Mouse (Mus musculus): ENCODE data around the gene Tcp11. TPM values are rescaled to one million over a fixed set of nuclear protein-coding genes. Genes with fewer than 3 reads are reported as not detected.

Gene Tcp11
- polyA plus RNA-seq, 1 experiment from 2014 or later: 0.99 TPM

DNA sequence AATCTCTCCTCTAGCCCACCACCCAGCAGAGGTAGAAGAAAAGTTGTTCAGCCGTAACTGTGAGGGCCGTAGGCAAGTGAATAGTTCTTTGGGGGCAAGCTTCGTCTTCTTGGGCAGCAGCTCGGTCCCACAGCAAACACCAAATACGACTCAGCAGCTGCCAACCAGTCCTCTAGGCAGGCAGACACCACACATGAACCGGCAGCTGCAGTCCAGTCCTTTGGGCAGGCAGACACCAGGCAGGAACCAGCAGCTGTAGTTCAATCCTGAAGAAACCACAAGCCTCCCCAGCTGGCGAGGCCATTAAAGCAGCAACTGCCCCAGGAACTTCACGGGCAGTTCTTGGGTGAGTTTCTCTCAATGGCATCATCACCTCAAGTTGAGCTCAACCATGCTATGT lies 31.8 kb upstream of the Tcp11 start:
- no peaks in the 10 kb centered on the region for H3K36me3 ChIP-seq (ENCODE audit: control insufficient read depth, insufficient read depth, low read length)
- WGBS: 86% methylated on average over 8 of the region's 8 CpGs
- ATAC-seq (ENCODE audit: low FRiP score) (no peak), DNase-seq (ENCODE audit: low spot score) (no peak)
- H3K4me3 ChIP-seq (ENCODE audit: low read depth, low read length): no peak overlapping the region
- H3K9me3 ChIP-seq (ENCODE audit: control insufficient read depth, low read length): no peaks in the 10 kb centered on the region
- H3K27ac ChIP-seq (ENCODE audit: low read depth, low read length): no peak overlapping the region
- H3K4me1 ChIP-seq (replicated peaks; ENCODE audit: control insufficient read depth, insufficient read depth, low read length): peaks cover 2% of the 10 kb centered on the region; the same call in 1 of the 2 replicates
- no peaks in the 10 kb centered on the region for H3K27me3 ChIP-seq (ENCODE audit: control insufficient read depth, insufficient read depth, low read length)
- no peak overlapping the region for H3K4me2 ChIP-seq (replicated peaks; ENCODE audit: low read depth, low read length)
- no peak overlapping the region for H3K9ac ChIP-seq (ENCODE audit: low read depth, low read length)

DNA sequence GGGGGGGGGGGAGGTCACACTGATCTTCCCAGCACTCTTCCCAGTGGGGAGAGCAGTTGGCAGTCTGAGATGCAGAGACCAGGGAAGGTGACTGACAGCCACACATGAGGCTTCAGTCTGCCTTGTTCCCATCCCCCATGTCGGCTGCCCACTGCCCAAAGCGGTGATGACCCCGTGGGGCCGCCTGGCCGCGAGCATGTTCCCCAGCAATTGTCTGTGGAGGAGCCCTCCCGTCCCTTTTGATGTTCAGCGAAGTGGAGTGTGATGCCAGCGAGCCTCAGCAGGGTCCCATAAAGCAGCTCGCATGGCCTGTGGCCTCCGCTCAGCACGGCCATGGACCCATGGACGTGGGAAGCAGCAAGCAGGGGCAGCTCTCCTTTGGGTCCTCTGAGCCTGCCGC lies 26.8 kb upstream of the Tcp11 start:
- ATAC-seq (ENCODE audit: low FRiP score) (peak; percentile 35; the same call in 1 of the 2 replicates), DNase-seq (ENCODE audit: low spot score) (peak; percentile 52)
- Histone ChIP-seq H3K36me3 (ENCODE audit: control insufficient read depth, insufficient read depth, low read length) (no peaks in the 10 kb centered on the region), H3K9me3 (ENCODE audit: control insufficient read depth, low read length) (no peaks in the 10 kb centered on the region), H3K27ac (ENCODE audit: low read depth, low read length) (no peak overlapping the region; the same call in 1 of the 2 replicates), H3K4me1 (replicated peaks; ENCODE audit: control insufficient read depth, insufficient read depth, low read length) (peaks cover 8% of the 10 kb centered on the region), H3K9ac (ENCODE audit: low read depth, low read length) (no peak overlapping the region), H3K4me2 (replicated peaks; ENCODE audit: low read depth, low read length) (peak overlapping the region; percentile 11; the same call in 1 of the 2 replicates), H3K27me3 (ENCODE audit: control insufficient read depth, insufficient read depth, low read length) (no peaks in the 10 kb centered on the region), H3K4me3 (ENCODE audit: low read depth, low read length) (no peak overlapping the region)
- 9% methylated on average over 14 of the region's 14 CpGs for WGBS

DNA sequence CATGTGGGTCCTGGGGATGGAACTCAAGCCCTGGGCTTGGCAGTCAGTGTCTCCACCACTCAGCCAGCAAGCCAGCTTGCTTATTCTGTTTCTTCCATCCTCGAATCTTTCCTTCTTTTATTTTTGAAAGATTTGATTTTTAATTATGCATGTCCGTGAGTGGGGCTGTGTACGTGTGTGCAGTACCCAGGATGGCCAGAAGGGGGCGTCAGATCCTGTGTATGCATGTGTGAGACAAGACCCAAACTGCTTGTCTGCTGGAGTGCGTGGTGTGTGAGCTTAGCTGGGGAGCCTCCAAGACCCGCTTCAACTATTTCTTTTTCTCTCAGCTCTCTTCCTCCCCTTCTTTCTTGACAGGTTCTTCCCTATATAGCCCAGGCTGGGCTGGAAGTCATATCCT lies 25.9 kb upstream of the Tcp11 start:
- Histone ChIP-seq H3K9me3 (ENCODE audit: control insufficient read depth, low read length) (no peaks in the 10 kb centered on the region), H3K36me3 (ENCODE audit: control insufficient read depth, insufficient read depth, low read length) (no peaks in the 10 kb centered on the region), H3K4me3 (ENCODE audit: low read depth, low read length) (no peak overlapping the region), H3K9ac (ENCODE audit: low read depth, low read length) (no peak overlapping the region), H3K27ac (ENCODE audit: low read depth, low read length) (no peak overlapping the region), H3K27me3 (ENCODE audit: control insufficient read depth, insufficient read depth, low read length) (no peaks in the 10 kb centered on the region), H3K4me2 (replicated peaks; ENCODE audit: low read depth, low read length) (no peak overlapping the region), H3K4me1 (replicated peaks; ENCODE audit: control insufficient read depth, insufficient read depth, low read length) (peaks cover 8% of the 10 kb centered on the region)
- ATAC-seq (ENCODE audit: low FRiP score) (no peak), DNase-seq (ENCODE audit: low spot score) (peak; percentile 35)
- WGBS: 75% methylated on average over 6 of the region's 6 CpGs

DNA sequence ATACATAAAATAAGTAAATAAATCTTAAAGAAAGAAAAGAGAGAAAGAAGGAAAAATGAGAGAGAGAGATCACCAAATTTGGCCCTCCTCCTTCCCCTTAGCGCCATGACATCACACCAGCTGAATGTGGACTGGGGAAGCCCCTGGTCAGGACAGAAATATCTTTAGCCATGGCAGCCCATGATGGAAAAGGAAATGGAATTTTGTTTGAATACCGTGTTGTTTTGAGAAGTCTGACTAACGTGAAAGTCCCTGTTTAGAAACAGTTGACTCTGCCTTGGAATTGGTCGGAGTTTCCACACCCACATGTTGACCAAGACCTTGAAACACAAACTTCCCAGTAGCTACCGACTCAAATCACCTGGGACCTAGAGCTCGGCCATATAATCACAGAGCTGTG lies 24.0 kb upstream of the Tcp11 start:
- H3K27ac ChIP-seq (ENCODE audit: low read depth, low read length): no peak overlapping the region
- no peaks in the 10 kb centered on the region for H3K36me3 ChIP-seq (ENCODE audit: control insufficient read depth, insufficient read depth, low read length)
- H3K4me3 ChIP-seq (ENCODE audit: low read depth, low read length): no peak overlapping the region
- no peak overlapping the region for H3K4me2 ChIP-seq (replicated peaks; ENCODE audit: low read depth, low read length)
- H3K4me1 ChIP-seq (replicated peaks; ENCODE audit: control insufficient read depth, insufficient read depth, low read length): peaks cover 8% of the 10 kb centered on the region
- ATAC-seq (ENCODE audit: low FRiP score) (no peak), DNase-seq (ENCODE audit: low spot score) (no peak)
- 86% methylated on average over 6 of the region's 6 CpGs for WGBS
- no peaks in the 10 kb centered on the region for H3K9me3 ChIP-seq (ENCODE audit: control insufficient read depth, low read length)
- H3K9ac ChIP-seq (ENCODE audit: low read depth, low read length): no peak overlapping the region
- H3K27me3 ChIP-seq (ENCODE audit: control insufficient read depth, insufficient read depth, low read length): no peaks in the 10 kb centered on the region

DNA sequence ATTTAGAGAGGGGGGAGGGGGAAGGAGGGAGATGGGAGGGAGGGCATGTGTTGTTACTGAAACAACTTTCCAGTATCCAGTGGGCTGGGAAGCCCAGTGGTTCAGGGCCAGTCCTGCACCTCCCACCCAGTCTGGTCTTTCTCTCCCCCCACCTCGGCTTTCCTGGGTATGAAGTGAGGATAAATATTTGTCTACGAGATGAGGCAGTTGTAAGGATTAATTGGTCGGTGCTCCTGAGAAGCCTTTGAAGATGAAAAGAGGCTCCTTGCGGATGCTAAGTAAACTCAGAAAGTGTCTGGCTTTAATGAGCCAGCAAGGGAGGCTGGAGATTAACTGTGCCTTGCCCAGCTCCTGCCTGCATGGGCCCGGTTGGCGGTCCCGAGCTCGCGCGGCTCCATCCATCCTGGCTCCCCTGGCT lies 21.5 kb upstream of the Tcp11 start:
- DNase-seq (ENCODE audit: low spot score): no peak
- Histone ChIP-seq H3K4me3 (ENCODE audit: low read depth, low read length) (no peak overlapping the region), H3K27ac (ENCODE audit: low read depth, low read length) (0 out of 2 replicates have a peak overlapping the region, but pooled peaks have one; percentile 24), H3K9me3 (ENCODE audit: control insufficient read depth, low read length) (no peaks in the 10 kb centered on the region), H3K27me3 (ENCODE audit: control insufficient read depth, insufficient read depth, low read length) (no peaks in the 10 kb centered on the region), H3K36me3 (ENCODE audit: control insufficient read depth, insufficient read depth, low read length) (no peaks in the 10 kb centered on the region), H3K4me1 (replicated peaks; ENCODE audit: control insufficient read depth, insufficient read depth, low read length) (peaks cover 3% of the 10 kb centered on the region), H3K4me2 (replicated peaks; ENCODE audit: low read depth, low read length) (no peak overlapping the region), H3K9ac (ENCODE audit: low read depth, low read length) (no peak overlapping the region)
- 41% methylated on average over 10 of the region's 10 CpGs for WGBS
- ATAC-seq (ENCODE audit: low FRiP score): no peak

DNA sequence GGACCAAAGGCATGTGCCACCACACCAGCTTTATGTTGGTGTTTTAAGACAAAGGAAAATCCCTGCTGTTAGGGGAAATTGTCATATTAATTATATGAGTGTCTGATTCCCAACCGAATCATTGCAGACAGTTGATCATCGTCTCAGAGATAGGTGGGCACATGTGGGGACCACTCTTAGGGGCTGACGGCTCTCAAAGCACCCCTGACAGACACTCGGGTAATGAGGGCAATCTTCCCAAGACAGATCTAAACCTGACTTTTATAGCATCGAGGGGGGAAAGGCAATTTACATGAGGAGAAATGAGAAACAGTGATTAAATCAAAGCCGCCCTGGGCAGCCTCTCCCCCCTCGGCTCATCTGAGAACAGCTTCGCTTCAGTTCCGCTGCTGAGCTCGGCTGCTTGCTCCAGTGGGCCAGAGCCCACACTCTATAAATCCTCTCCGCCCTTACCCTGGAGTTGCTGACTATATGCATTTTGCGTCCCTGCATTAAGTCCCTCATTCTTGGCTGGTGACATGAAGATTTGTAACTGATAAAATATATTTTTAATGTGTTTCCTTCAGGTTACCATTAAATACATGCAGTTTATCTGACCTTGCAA lies 20.9 kb upstream of the Tcp11 start:
- DNase-seq (ENCODE audit: low spot score): no peak
- no peaks in the 10 kb centered on the region for H3K36me3 ChIP-seq (ENCODE audit: control insufficient read depth, insufficient read depth, low read length)
- no peak overlapping the region for H3K4me3 ChIP-seq (ENCODE audit: low read depth, low read length)
- H3K4me1 ChIP-seq (replicated peaks; ENCODE audit: control insufficient read depth, insufficient read depth, low read length): no peaks in the 10 kb centered on the region
- no peaks in the 10 kb centered on the region for H3K27me3 ChIP-seq (ENCODE audit: control insufficient read depth, insufficient read depth, low read length)
- H3K4me2 ChIP-seq (replicated peaks; ENCODE audit: low read depth, low read length): no peak overlapping the region
- WGBS: 62% methylated on average over 12 of the region's 12 CpGs
- no peaks in the 10 kb centered on the region for H3K9me3 ChIP-seq (ENCODE audit: control insufficient read depth, low read length)
- H3K27ac ChIP-seq (ENCODE audit: low read depth, low read length): no peak overlapping the region
- H3K9ac ChIP-seq (ENCODE audit: low read depth, low read length): no peak overlapping the region
- ATAC-seq (ENCODE audit: low FRiP score): no peak

DNA sequence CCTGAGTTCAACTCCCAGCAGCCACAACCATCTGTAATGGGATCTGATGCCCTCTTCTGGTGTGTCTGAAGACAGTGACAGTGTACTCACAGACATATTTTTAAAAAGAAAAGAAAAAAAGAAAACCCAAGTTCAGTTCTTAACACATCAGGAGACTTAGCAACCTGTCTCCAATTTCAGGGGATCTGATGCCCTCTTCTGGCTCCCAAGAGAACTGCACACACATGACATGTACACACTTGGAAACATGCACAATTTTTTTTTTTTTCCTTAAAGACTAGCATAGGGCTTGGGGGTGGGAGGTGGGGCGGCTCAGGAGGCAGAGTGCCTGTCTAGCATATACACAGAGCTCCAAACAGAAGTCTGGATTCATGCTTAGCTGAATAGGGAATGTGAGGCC lies 20.2 kb upstream of the Tcp11 start:
- Histone ChIP-seq H3K27me3 (ENCODE audit: control insufficient read depth, insufficient read depth, low read length) (no peaks in the 10 kb centered on the region), H3K4me2 (replicated peaks; ENCODE audit: low read depth, low read length) (no peak overlapping the region), H3K36me3 (ENCODE audit: control insufficient read depth, insufficient read depth, low read length) (no peaks in the 10 kb centered on the region), H3K9ac (ENCODE audit: low read depth, low read length) (no peak overlapping the region), H3K9me3 (ENCODE audit: control insufficient read depth, low read length) (no peaks in the 10 kb centered on the region), H3K4me3 (ENCODE audit: low read depth, low read length) (no peak overlapping the region), H3K4me1 (replicated peaks; ENCODE audit: control insufficient read depth, insufficient read depth, low read length) (no peaks in the 10 kb centered on the region), H3K27ac (ENCODE audit: low read depth, low read length) (no peak overlapping the region)
- ATAC-seq (ENCODE audit: low FRiP score): no peak
- WGBS: 88% methylated on average over 1 of the region's 1 CpGs
- DNase-seq (ENCODE audit: low spot score): no peak

DNA sequence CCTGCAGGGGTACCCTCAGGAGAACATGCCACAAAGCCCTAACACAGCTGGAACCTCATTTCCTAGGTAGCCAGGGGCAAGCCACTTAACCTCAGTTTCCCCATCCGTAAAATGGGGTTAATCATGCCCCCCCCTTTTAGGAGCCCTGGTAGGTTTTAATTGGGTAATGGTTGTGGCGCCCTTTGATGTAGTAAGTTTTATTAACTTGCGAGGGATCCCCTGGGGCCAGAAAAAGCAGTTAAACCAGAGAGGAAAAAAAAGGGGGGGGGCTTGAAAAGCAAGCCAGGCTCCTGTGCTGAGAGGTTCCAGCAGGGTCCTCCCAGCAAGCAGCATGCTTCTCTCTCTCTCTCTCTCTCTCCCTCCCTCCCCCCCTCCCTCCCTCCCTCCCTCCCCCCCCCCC lies 18.6 kb upstream of the Tcp11 start:
- WGBS: 61% methylated on average over 3 of the region's 3 CpGs
- no peak overlapping the region for H3K4me2 ChIP-seq (replicated peaks; ENCODE audit: low read depth, low read length)
- H3K27me3 ChIP-seq (ENCODE audit: control insufficient read depth, insufficient read depth, low read length): no peaks in the 10 kb centered on the region
- H3K9ac ChIP-seq (ENCODE audit: low read depth, low read length): no peak overlapping the region
- no peak overlapping the region for H3K4me3 ChIP-seq (ENCODE audit: low read depth, low read length)
- ATAC-seq (ENCODE audit: low FRiP score) (no peak), DNase-seq (ENCODE audit: low spot score) (no peak)
- H3K9me3 ChIP-seq (ENCODE audit: control insufficient read depth, low read length): no peaks in the 10 kb centered on the region
- H3K36me3 ChIP-seq (ENCODE audit: control insufficient read depth, insufficient read depth, low read length): no peaks in the 10 kb centered on the region
- no peak overlapping the region for H3K27ac ChIP-seq (ENCODE audit: low read depth, low read length)
- no peaks in the 10 kb centered on the region for H3K4me1 ChIP-seq (replicated peaks; ENCODE audit: control insufficient read depth, insufficient read depth, low read length)

DNA sequence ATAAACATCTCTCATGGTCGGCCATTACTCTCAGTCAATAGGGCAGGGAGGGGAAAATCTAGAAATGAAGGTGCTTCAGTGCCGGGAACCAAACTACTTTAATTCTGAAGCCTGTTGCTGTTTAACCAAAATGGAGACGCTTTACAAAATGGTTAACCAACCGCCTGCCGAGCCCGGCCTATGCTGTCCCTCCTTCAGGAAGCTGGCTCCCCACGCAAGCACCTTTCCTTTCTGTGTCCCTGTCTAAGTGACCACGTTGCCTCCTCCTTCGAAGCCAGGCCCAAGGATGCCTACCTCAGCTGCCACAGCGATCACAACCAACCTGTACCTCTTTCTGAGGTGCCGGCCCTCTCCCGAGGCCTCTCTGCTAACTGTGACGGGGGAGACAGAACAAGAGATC lies 16.9 kb upstream of the Tcp11 start:
- no peak for DNase-seq (ENCODE audit: low spot score)
- H3K4me1 ChIP-seq (replicated peaks; ENCODE audit: control insufficient read depth, insufficient read depth, low read length): no peaks in the 10 kb centered on the region
- no peaks in the 10 kb centered on the region for H3K36me3 ChIP-seq (ENCODE audit: control insufficient read depth, insufficient read depth, low read length)
- H3K27me3 ChIP-seq (ENCODE audit: control insufficient read depth, insufficient read depth, low read length): no peaks in the 10 kb centered on the region
- H3K4me2 ChIP-seq (replicated peaks; ENCODE audit: low read depth, low read length): no peak overlapping the region
- WGBS: 86% methylated on average over 13 of the region's 13 CpGs
- ATAC-seq (ENCODE audit: low FRiP score): no peak
- peaks cover 4% of the 10 kb centered on the region; the same call in 1 of the 2 replicates for H3K9me3 ChIP-seq (ENCODE audit: control insufficient read depth, low read length)
- H3K27ac ChIP-seq (ENCODE audit: low read depth, low read length): no peak overlapping the region
- H3K4me3 ChIP-seq (ENCODE audit: low read depth, low read length): no peak overlapping the region
- no peak overlapping the region for H3K9ac ChIP-seq (ENCODE audit: low read depth, low read length)
